ENCODE assay signal across 34 mouse cellular contexts in the genomic region with DNA sequence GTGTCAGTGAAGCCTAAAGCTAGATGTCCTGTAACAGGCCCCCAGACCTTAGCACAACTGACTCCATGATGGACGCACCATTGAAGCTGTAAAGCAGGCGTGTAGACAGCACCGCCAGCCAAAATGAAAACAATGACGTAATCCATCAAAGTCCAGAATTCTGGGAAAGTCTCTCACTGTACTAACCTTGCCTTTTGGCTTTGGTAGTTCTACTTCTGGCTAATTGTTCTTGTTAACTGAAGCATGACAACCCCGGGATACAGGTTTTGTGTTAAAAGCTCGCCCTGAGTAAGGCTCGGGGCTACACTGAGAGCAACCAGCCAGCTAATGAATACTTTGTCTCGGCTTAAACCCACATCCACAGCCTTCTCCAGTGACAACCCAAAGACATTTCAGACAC. TPM values are rescaled to one million over a fixed set of nuclear protein-coding genes. Genes with fewer than 3 reads are reported as not detected.
DNase-seq lines count a peak whose midpoint lies in the region; ATAC-seq and TF ChIP-seq lines count a peak whose summit lies in the region.
"Had no signal": no experiment of that assay in that cellular context is flagged by ENCODE, and none has a peak within 500 bp of the region (broad histone marks: within the 10 kb centered on the region; RNA-seq: fewer than 3 reads in every experiment).

No protein-coding gene starts in this region.

- peaks cover 2% of the 10 kb centered on the region; the same call in 1 of the 2 replicates for H3K4me1 ChIP-seq in hindbrain, embryonic 14.5 days (replicated peaks; ENCODE audit: control insufficient read depth, insufficient read depth, low read length)
- H3K4me1 ChIP-seq in hindbrain, embryonic 10.5 days (replicated peaks) = peaks cover 14% of the 10 kb centered on the region
- peaks cover 3% of the 10 kb centered on the region; the same call in 1 of the 2 replicates for H3K4me1 ChIP-seq in hindbrain, postnatal 0 days (ENCODE audit: insufficient read depth, low read length)
- H3K4me1 ChIP-seq: embryonic facial prominence, embryonic 12.5 days had no signal

- no peak overlapping the region for H3K4me2 ChIP-seq in hindbrain, embryonic 14.5 days (replicated peaks)
- no peak overlapping the region for H3K4me2 ChIP-seq in hindbrain, postnatal 0 days (ENCODE audit: low read depth, low read length)
- H3K4me2 ChIP-seq: embryonic facial prominence, embryonic 12.5 days; heart, embryonic 12.5 days; kidney, embryonic 15.5 days; limb, embryonic 12.5 days; liver, embryonic 11.5 days; midbrain, embryonic 12.5 days; neural tube, embryonic 13.5 days had no signal

- 32% methylated on average over 8 of the region's 8 CpGs for WGBS in hindbrain, embryonic 14.5 days
- WGBS in hindbrain, embryonic 10.5 days = 50% methylated on average over 8 of the region's 8 CpGs
- 23% methylated on average over 8 of the region's 8 CpGs for WGBS in hindbrain, postnatal 0 days

- H3K9me3 ChIP-seq in hindbrain, embryonic 14.5 days (ENCODE audit: control insufficient read depth, low read length) = no peaks in the 10 kb centered on the region
- H3K9me3 ChIP-seq in hindbrain, embryonic 10.5 days = no peaks in the 10 kb centered on the region
- no peaks in the 10 kb centered on the region for H3K9me3 ChIP-seq in hindbrain, postnatal 0 days (ENCODE audit: low read length)
- H3K9me3 ChIP-seq: embryonic facial prominence, embryonic 12.5 days; heart, embryonic 12.5 days; kidney, embryonic 15.5 days; limb, embryonic 12.5 days; midbrain, embryonic 12.5 days; neural tube, embryonic 13.5 days had no signal

- intact Hi-C loops in left cerebral cortex, adult 2 months (cut with DNase I) = no loop called here
- intact Hi-C loops in heart, postnatal 25 days (cut with DNase I) = no loop called here

- no peaks in the 10 kb centered on the region for H3K27me3 ChIP-seq in hindbrain, embryonic 14.5 days (ENCODE audit: control insufficient read depth, insufficient read depth, low read length)
- no peaks in the 10 kb centered on the region for H3K27me3 ChIP-seq in hindbrain, embryonic 10.5 days (ENCODE audit: insufficient read depth, poor library complexity, severe bottlenecking)
- H3K27me3 ChIP-seq in hindbrain, postnatal 0 days (ENCODE audit: insufficient read depth, low read length) = no peaks in the 10 kb centered on the region
- H3K27me3 ChIP-seq: embryonic facial prominence, embryonic 12.5 days; limb, embryonic 12.5 days; midbrain, embryonic 12.5 days; neural tube, embryonic 13.5 days had no signal

- no peak for ATAC-seq in hindbrain, embryonic 14.5 days (ENCODE audit: low FRiP score)
- no peak for ATAC-seq in hindbrain, postnatal 0 days
- ATAC-seq: forebrain, embryonic 16.5 days; intestine, embryonic 16.5 days; liver, postnatal 0 days had no signal

- DNase-seq in hindbrain, embryonic 14.5 days (ENCODE audit: low spot score) = peak; percentile 54
- no peak for DNase-seq in hindbrain, embryonic 10.5 days (ENCODE audit: low spot score)
- DNase-seq in left cerebral cortex, adult 2 months (ENCODE audit: extremely low spot score in 1 of 2, low spot score in 2 of 2) = no peak
- no peak for DNase-seq in left cerebral cortex, adult 8-10 months (ENCODE audit: low spot score in 2 of 2)
- DNase-seq in R1 (ENCODE audit: low read depth, low spot score) = peak; percentile 46
- DNase-seq in hindbrain, postnatal 0 days (ENCODE audit: low spot score) = peak; percentile 47
- no peak for DNase-seq in heart, postnatal 25 days (ENCODE audit: low spot score)
- DNase-seq: adrenal gland, postnatal 14 days; B cell, adult 2 months; cerebellum, adult 11-12 months; cerebellum, adult 9-11 months; gastrocnemius, adult 2 months; heart, adult 2 months; liver, postnatal 0 days; lung, postnatal 36 days; right cerebral cortex, postnatal 4 days; thymus, adult 18-20 months; thymus, postnatal 25 days had no signal

- H3K4me3 ChIP-seq in hindbrain, embryonic 14.5 days (replicated peaks; ENCODE audit: low read length) = no peak overlapping the region
- H3K4me3 ChIP-seq in hindbrain, embryonic 10.5 days = no peak overlapping the region
- no peak overlapping the region for H3K4me3 ChIP-seq in left cerebral cortex, adult 2 months
- H3K4me3 ChIP-seq in hindbrain, postnatal 0 days (ENCODE audit: low read length) = no peak overlapping the region
- H3K4me3 ChIP-seq: embryonic facial prominence, embryonic 12.5 days; gastrocnemius, adult 2 months; heart, adult 2 months; heart, embryonic 12.5 days; kidney, embryonic 15.5 days; limb, embryonic 12.5 days; midbrain, embryonic 12.5 days; neural tube, embryonic 13.5 days had no signal

- TF ChIP-seq CTCF in left cerebral cortex, adult 2 months (IDR thresholded peaks at IDR 0.05) = no peak
- TF ChIP-seq CTCF in hindbrain, postnatal 0 days (IDR thresholded peaks at IDR 0.05; ENCODE audit: low read depth) = no peak

- H3K9ac ChIP-seq in hindbrain, embryonic 14.5 days = no peak overlapping the region
- H3K9ac ChIP-seq in hindbrain, postnatal 0 days (replicated peaks; ENCODE audit: low read length) = no peak overlapping the region
- H3K9ac ChIP-seq: embryonic facial prominence, embryonic 12.5 days; heart, embryonic 12.5 days; kidney, embryonic 15.5 days; limb, embryonic 12.5 days; liver, postnatal 0 days; midbrain, embryonic 12.5 days; neural tube, embryonic 13.5 days had no signal

- no peak overlapping the region for H3K27ac ChIP-seq in hindbrain, embryonic 14.5 days
- no peak overlapping the region for H3K27ac ChIP-seq in hindbrain, embryonic 10.5 days
- peak overlapping the region; percentile 25 for H3K27ac ChIP-seq in left cerebral cortex, adult 2 months
- H3K27ac ChIP-seq in hindbrain, postnatal 0 days = no peak overlapping the region
- H3K27ac ChIP-seq: embryonic facial prominence, embryonic 12.5 days; gastrocnemius, adult 2 months; heart, adult 2 months; kidney, embryonic 15.5 days; limb, embryonic 12.5 days; midbrain, embryonic 12.5 days; neural tube, embryonic 13.5 days; stomach, postnatal 0 days had no signal

- no peaks in the 10 kb centered on the region for H3K36me3 ChIP-seq in hindbrain, embryonic 14.5 days (replicated peaks; ENCODE audit: control insufficient read depth, insufficient read depth)
- H3K36me3 ChIP-seq in hindbrain, embryonic 10.5 days = no peaks in the 10 kb centered on the region
- H3K36me3 ChIP-seq in hindbrain, postnatal 0 days (ENCODE audit: insufficient read depth, low read length) = no peaks in the 10 kb centered on the region
- H3K36me3 ChIP-seq: embryonic facial prominence, embryonic 12.5 days; heart, embryonic 12.5 days; kidney, embryonic 15.5 days; limb, embryonic 12.5 days; midbrain, embryonic 12.5 days; neural tube, embryonic 13.5 days had no signal

RNA-seq across cellular contexts. Expression of a gene that starts 29.7 kb away (rescaled TPM):
- polyA plus RNA-seq in hindbrain, embryonic 14.5 days (2014; fragmentation: Nextera tagmentation; extraction: Ambion mirVana) = 0.62 and 0.74 TPM in 2 replicates
- 1.0 and 1.4 TPM in 2 replicates for polyA plus RNA-seq in hindbrain, embryonic 10.5 days (2016; fragmentation: Nextera tagmentation; extraction: Ambion mirVana)
- under 1 TPM; 0.42 to 0.97 TPM for total RNA-seq in left cerebral cortex, adult 2 months (2021)
- 1 to 10 TPM in 1 of 4 experiments, under 1 TPM in 3; 0.32 to 1.3 (median 0.69) TPM for total RNA-seq in left cerebral cortex, adult 8-10 months (2022)
- total RNA-seq in hindbrain, postnatal 0 days (2014; rRNA removed) = 0.14 and 0.31 TPM in 2 replicates
- 0.71 and 0.76 TPM in 2 replicates for polyA plus RNA-seq in hindbrain, postnatal 0 days (2015; fragmentation: Nextera tagmentation; extraction: Ambion mirVana)
- total RNA-seq in heart, postnatal 25 days (2021) = under 1 TPM in 1 of 2 experiments, not detected in 1; 0.23 TPM
- total RNA-seq: gastrocnemius, postnatal 4 days; hematopoietic stem cell, adult 5-6 weeks; megakaryocyte, adult 5-6 weeks had no signal
- polyA plus RNA-seq: heart, embryonic 12.5 days; heart, postnatal 0 days; limb, embryonic 12.5 days; liver, embryonic 11.5 days; lung, embryonic 16.5 days had no signal

RNA-seq across cellular contexts. Expression of a gene that starts 47.8 kb away (rescaled TPM):
- polyA plus RNA-seq in hindbrain, embryonic 14.5 days (2014; fragmentation: Nextera tagmentation; extraction: Ambion mirVana) = not detected in 2 replicates
- polyA plus RNA-seq in hindbrain, embryonic 10.5 days (2016; fragmentation: Nextera tagmentation; extraction: Ambion mirVana) = 0.84 and 1.2 TPM in 2 replicates
- not detected for total RNA-seq in left cerebral cortex, adult 2 months (2021)
- total RNA-seq in left cerebral cortex, adult 8-10 months (2022) = not detected
- total RNA-seq in hindbrain, postnatal 0 days (2014; rRNA removed) = not detected in 2 replicates
- polyA plus RNA-seq in hindbrain, postnatal 0 days (2015; fragmentation: Nextera tagmentation; extraction: Ambion mirVana) = 0.09 and 0.11 TPM in 2 replicates
- under 1 TPM; 0.13 to 0.22 TPM for total RNA-seq in heart, postnatal 25 days (2021)
- total RNA-seq: gastrocnemius, adult 2 months; gastrocnemius, postnatal 4 days; hematopoietic stem cell, adult 5-6 weeks; left cerebral cortex, postnatal 25 days; megakaryocyte, adult 5-6 weeks had no signal
- polyA plus RNA-seq: embryonic facial prominence, embryonic 12.5 days; forebrain, embryonic 16.5 days; heart, embryonic 12.5 days; heart, postnatal 0 days; liver, embryonic 11.5 days; liver, postnatal 0 days; lung, embryonic 16.5 days; neural tube, embryonic 13.5 days had no signal

RNA-seq across cellular contexts. Expression of a gene that starts 58.0 kb away (rescaled TPM):
- 0.29 TPM in 2 replicates for polyA plus RNA-seq in hindbrain, embryonic 14.5 days (2014; fragmentation: Nextera tagmentation; extraction: Ambion mirVana)
- 0.19 TPM in 1 of 2 replicates, not detected in the other for polyA plus RNA-seq in hindbrain, embryonic 10.5 days (2016; fragmentation: Nextera tagmentation; extraction: Ambion mirVana)
- 1 to 10 TPM; 4.5 to 4.7 TPM for total RNA-seq in left cerebral cortex, adult 2 months (2021)
- 1 to 10 TPM; 1.8 to 4.8 (median 3.0) TPM for total RNA-seq in left cerebral cortex, adult 8-10 months (2022)
- total RNA-seq in hindbrain, postnatal 0 days (2014; rRNA removed) = 0.94 TPM in 1 of 2 replicates, not detected in the other
- polyA plus RNA-seq in hindbrain, postnatal 0 days (2015; fragmentation: Nextera tagmentation; extraction: Ambion mirVana) = 1.1 and 1.9 TPM in 2 replicates
- total RNA-seq in heart, postnatal 25 days (2021) = 10 to 100 TPM; 27.8 to 31.5 TPM
- total RNA-seq: hematopoietic stem cell, adult 5-6 weeks; megakaryocyte, adult 5-6 weeks had no signal
- polyA plus RNA-seq: limb, embryonic 12.5 days; liver, postnatal 0 days; midbrain, embryonic 12.5 days had no signal

Comparison
In these comparisons a context has a peak if more than half of its experiments do, and no peak if none do; other contexts are left out.
1. DNase-seq: peak in hindbrain, embryonic 14.5 days (single experiment), R1 (single experiment) and hindbrain, postnatal 0 days (single experiment); none in hindbrain, embryonic 10.5 days (single experiment), left cerebral cortex, adult 2 months (0 of 2), left cerebral cortex, adult 8-10 months (0 of 2) and heart, postnatal 25 days (single experiment).
2. RNA of a gene that starts 58.0 kb away (total RNA-seq): 27.8 to 31.5 TPM in heart, postnatal 25 days; 4.5 to 4.7 TPM in left cerebral cortex, adult 2 months, 1.8 to 4.8 TPM in left cerebral cortex, adult 8-10 months and 0.94 TPM in hindbrain, postnatal 0 days; every median in the first group is over 4 times any median in the second.